Mouse (Mus musculus): Measurements from ENCODE around the gene Emc7.

GRCm38 (mm10) chr2:112484886-112485285 lies 30.1 kb downstream of the Emc7 start:
- TF ChIP-seq CTCF (conservative IDR thresholded peaks at IDR 0.05; ENCODE audit: insufficient read depth, insufficient read length, low read depth, low read length) (no peak), POLR2A (IDR thresholded peaks at IDR 0.05; ENCODE audit: low read depth, low read length) (no peak)
